Mouse (Mus musculus) heart, embryonic 12.5 days (tissue): ENCODE data around the gene Uts2. TPM values are rescaled to one million over a fixed set of nuclear protein-coding genes. Genes with fewer than 3 reads are reported as not detected.
A peak's percentile ranks its signal among the peaks of the same experiment; 100 is the strongest.
"Not testable (repeated sequence)": the region's sequence is repeated elsewhere in the genome, so short reads cannot be mapped to it uniquely, and the experiment has no call there.

Experiments
- ATAC-seq: fragments of 200-750 bp; cut with Nextera tagmentation; 2 replicates; pipeline ENCODE4 v1.8.0; 2017; ENCODE audit warnings: moderate TSS enrichment, moderate library complexity; ENCODE audit not compliant: insufficient number of reproducible peaks, low FRiP score
- H3K27ac ChIP-seq: fragments of 300-500 bp; sonication (generic); 2 replicates; pipeline ENCODE4 v1.5.1; 2016; ENCODE audit warnings: mild to moderate bottlenecking, moderate library complexity; ENCODE audit not compliant: poor library complexity, severe bottlenecking
- H3K27me3 ChIP-seq: fragments of 300-500 bp; sonication (generic); replicated peaks from 2 replicates; pipeline ENCODE4 v1.6.1; 2016; ENCODE audit warnings: mild to moderate bottlenecking, moderate library complexity
- H3K36me3 ChIP-seq: fragments of 300-500 bp; sonication (generic); 2 replicates; pipeline ENCODE4 v1.6.1; 2016; ENCODE audit warnings: mild to moderate bottlenecking, moderate library complexity
- H3K4me1 ChIP-seq: fragments of 300-500 bp; sonication (generic); replicated peaks from 2 replicates; pipeline ENCODE4 v1.6.1; 2016; ENCODE audit warnings: mild to moderate bottlenecking
- H3K4me2 ChIP-seq: fragments of 300-500 bp; sonication (generic); 2 replicates; pipeline ENCODE4 v1.6.1; 2016; ENCODE audit warnings: mild to moderate bottlenecking, moderate library complexity
- H3K4me3 ChIP-seq: fragments of 300-500 bp; sonication (generic); 2 replicates; pipeline ENCODE4 v1.5.1; 2016; ENCODE audit warnings: mild to moderate bottlenecking
- H3K9ac ChIP-seq: fragments of 300-500 bp; sonication (generic); 2 replicates; pipeline ENCODE4 v1.6.1; 2016; ENCODE audit warnings: mild to moderate bottlenecking, moderate library complexity
- H3K9me3 ChIP-seq: fragments of 300-500 bp; sonication (generic); replicated peaks from 2 replicates; pipeline ENCODE4 v1.6.1; 2016; ENCODE audit warnings: mild to moderate bottlenecking, moderate library complexity
- WGBS: fragments of 180-500 bp; shearing (Covaris S2); methylation state at CpG from one replicate; pipeline ENCODE4 v1.1.7; 2016; 5-methylcytosine and 5-hydroxymethylcytosine counted together
- polyA plus RNA-seq: library from polyadenylated mRNA; unstranded; fragments of >200 nt; fragmentation: Nextera tagmentation; extraction: Ambion mirVana; gene quantifications from 2 replicates; pipeline ENCODE4 v1.2.1, GENCODE M21; 2016

The Uts2 gene
- polyA plus RNA-seq, 1 experiment from 2014 or later: not detected

GRCm38 (mm10) chr4:151015946-151016345 lies 19.0 kb downstream of the Uts2 start:
- Histone ChIP-seq H3K9me3 (no peaks in the 10 kb centered on the region), H3K27ac (no peak overlapping the region), H3K4me1 (peaks cover 20% of the 10 kb centered on the region), H3K36me3 (peaks cover 17% of the 10 kb centered on the region), H3K9ac (no peak overlapping the region), H3K4me2 (no peak overlapping the region), H3K4me3 (no peak overlapping the region), H3K27me3 (no peaks in the 10 kb centered on the region)
- no peak for ATAC-seq
- WGBS: 88% methylated on average over 10 of the region's 10 CpGs

GRCm38 (mm10) chr4:151017356-151017755 lies 20.5 kb downstream of the Uts2 start:
- H3K9ac ChIP-seq, H3K4me3 ChIP-seq, ATAC-seq, H3K4me2 ChIP-seq, H3K9me3 ChIP-seq, H3K27me3 ChIP-seq, H3K27ac ChIP-seq: not testable (repeated sequence)
- Histone ChIP-seq H3K4me1 (peaks cover 14% of the 10 kb centered on the region), H3K36me3 (peaks cover 26% of the 10 kb centered on the region)
- 96% methylated on average over 1 of the region's 1 CpGs for WGBS

GRCm38 (mm10) chr4:151024152-151024551 lies 27.3 kb downstream of the Uts2 start:
- Histone ChIP-seq H3K27ac (no peak overlapping the region), H3K4me3 (no peak overlapping the region), H3K27me3 (no peaks in the 10 kb centered on the region), H3K4me1 (peaks cover 14% of the 10 kb centered on the region), H3K36me3 (peaks cover 23% of the 10 kb centered on the region), H3K9ac (no peak overlapping the region), H3K9me3 (no peaks in the 10 kb centered on the region), H3K4me2 (no peak overlapping the region)
- no peak for ATAC-seq
- WGBS: 33% methylated on average over 9 of the region's 9 CpGs

GRCm38 (mm10) chr4:151027001-151027400 lies 30.1 kb downstream of the Uts2 start:
- H3K4me3 ChIP-seq: no peak overlapping the region
- ATAC-seq: no peak
- 48% methylated on average over 6 of the region's 6 CpGs for WGBS

GRCm38 (mm10) chr4:151036521-151036920 lies 39.6 kb downstream of the Uts2 start:
- 78% methylated on average over 7 of the region's 7 CpGs for WGBS
- no peak for ATAC-seq

More at GRCm38 (mm10) chr4:151027001-151027400, 30.1 kb downstream of the Uts2 start:
- Histone ChIP-seq H3K4me1 (peaks cover 4% of the 10 kb centered on the region), H3K9me3 (no peaks in the 10 kb centered on the region), H3K27ac (no peak overlapping the region), H3K9ac (no peak overlapping the region), H3K4me2 (no peak overlapping the region), H3K36me3 (peaks cover 21% of the 10 kb centered on the region), H3K27me3 (no peaks in the 10 kb centered on the region)

GRCm38 (mm10) chr4:151037800-151038199 lies 40.9 kb downstream of the Uts2 start:
- H3K4me3 ChIP-seq: no peak overlapping the region
- no peak overlapping the region for H3K27ac ChIP-seq
- no peaks in the 10 kb centered on the region for H3K27me3 ChIP-seq
- 0 out of 2 replicates have a peak, but pooled peaks cover 4% of the 10 kb centered on the region for H3K36me3 ChIP-seq
- H3K9me3 ChIP-seq: no peaks in the 10 kb centered on the region
- 0 out of 2 replicates have a peak, but pooled peaks cover 4% of the 10 kb centered on the region for H3K4me1 ChIP-seq
- no peak overlapping the region for H3K4me2 ChIP-seq
- ATAC-seq: no peak
- H3K9ac ChIP-seq: no peak overlapping the region
- WGBS: 85% methylated on average over 11 of the region's 11 CpGs

More at GRCm38 (mm10) chr4:151036521-151036920, 39.6 kb downstream of the Uts2 start:
- Histone ChIP-seq H3K4me2 (no peak overlapping the region), H3K27me3 (no peaks in the 10 kb centered on the region), H3K36me3 (0 out of 2 replicates have a peak, but pooled peaks cover 4% of the 10 kb centered on the region), H3K4me1 (0 out of 2 replicates have a peak, but pooled peaks cover 1% of the 10 kb centered on the region), H3K27ac (no peak overlapping the region), H3K9ac (no peak overlapping the region), H3K4me3 (no peak overlapping the region), H3K9me3 (no peaks in the 10 kb centered on the region)

GRCm38 (mm10) chr4:151041506-151041905 lies 44.6 kb downstream of the Uts2 start:
- H3K9ac ChIP-seq: no peak overlapping the region
- peaks cover 16% of the 10 kb centered on the region for H3K4me1 ChIP-seq
- no peaks in the 10 kb centered on the region for H3K9me3 ChIP-seq
- no peak overlapping the region for H3K4me2 ChIP-seq
- no peak for ATAC-seq
- H3K27me3 ChIP-seq: no peaks in the 10 kb centered on the region
- peaks cover 5% of the 10 kb centered on the region for H3K36me3 ChIP-seq
- no peak overlapping the region for H3K4me3 ChIP-seq
- 61% methylated on average over 5 of the region's 5 CpGs for WGBS
- no peak overlapping the region for H3K27ac ChIP-seq

- Histone ChIP-seq H3K36me3 (peaks cover 20% of the 10 kb centered on the region), H3K4me2 (peak overlapping the region; percentile 97), H3K27ac (no peak overlapping the region), H3K9ac (peak overlapping the region; percentile 83; the same call in 1 of the 2 replicates), H3K4me3 (peak overlapping the region; percentile 62), H3K27me3 (no peaks in the 10 kb centered on the region), H3K4me1 (peaks cover 16% of the 10 kb centered on the region), H3K9me3 (no peaks in the 10 kb centered on the region)
- ATAC-seq: no peak
- 58% methylated on average over 5 of the region's 5 CpGs for WGBS
These were observed 46.4 kb downstream of the Uts2 start for GRCm38 (mm10) chr4:151043281-151043680.

GRCm38 (mm10) chr4:151044037-151044943 lies 47.4 kb downstream of the Uts2 start, which contains the start of gene Per3:
TSS of gene Per3 (minus strand) at chr4:151044665.
- H3K27me3 ChIP-seq: no peaks in the 10 kb centered on the region
- peak within 1 kb of the TSS; percentile 83 for H3K9ac ChIP-seq
- H3K4me1 ChIP-seq: peaks cover 16% of the 10 kb centered on the region
- under 1% methylated on average over 70 of the region's 79 CpGs for WGBS
- peak; percentile 99 for ATAC-seq
- peak within 1 kb of the TSS; percentile 65 for H3K27ac ChIP-seq
- H3K4me3 ChIP-seq: peak within 1 kb of the TSS; percentile 62
- no peaks in the 10 kb centered on the region for H3K9me3 ChIP-seq
- H3K36me3 ChIP-seq: peaks cover 25% of the 10 kb centered on the region
- peak within 1 kb of the TSS; percentile 97 for H3K4me2 ChIP-seq

- Histone ChIP-seq H3K9me3 (no peaks in the 10 kb centered on the region), H3K27me3 (no peaks in the 10 kb centered on the region), H3K27ac (no peak overlapping the region), H3K4me1 (peaks cover 16% of the 10 kb centered on the region), H3K36me3 (peaks cover 31% of the 10 kb centered on the region), H3K4me2 (peak overlapping the region; percentile 97), H3K4me3 (peak overlapping the region; percentile 62), H3K9ac (peak overlapping the region; percentile 3; the same call in 1 of the 2 replicates)
- ATAC-seq: no peak; the same call in 1 of the 2 replicates
- 5% methylated on average over 21 of the region's 21 CpGs for WGBS
These were observed 48.2 kb downstream of the Uts2 start for GRCm38 (mm10) chr4:151044944-151045570.

GRCm38 (mm10) chr4:151046524-151046923 lies 49.6 kb downstream of the Uts2 start:
- no peak overlapping the region for H3K9ac ChIP-seq
- H3K27me3 ChIP-seq: no peaks in the 10 kb centered on the region
- 81% methylated on average over 3 of the region's 3 CpGs for WGBS
- H3K4me2 ChIP-seq: no peak overlapping the region
- ATAC-seq: no peak
- peaks cover 15% of the 10 kb centered on the region for H3K4me1 ChIP-seq
- peaks cover 42% of the 10 kb centered on the region for H3K36me3 ChIP-seq
- H3K4me3 ChIP-seq: no peak overlapping the region
- no peak overlapping the region for H3K27ac ChIP-seq
- no peaks in the 10 kb centered on the region for H3K9me3 ChIP-seq
